Mouse (Mus musculus) T-helper 1 cell (primary cell): ENCODE data around the gene Ilf3.

ENCODE experiments used
- in situ Hi-C: fragments of 300-600 bp; cut with MboI, MseI; formaldehyde crosslinking; loops from one replicate; pipeline ENCODE4 v1.15.1; 2025; ENCODE audit warnings: high pct_unique_total_duplicates

Gene Ilf3

GRCm38 (mm10) chr9:21435777-21436635 is 68.3 kb downstream of the Ilf3 start:
- in situ Hi-C loops = no loop called here

GRCm38 (mm10) chr9:21437577-21437976 is 69.9 kb downstream of the Ilf3 start:
- in situ Hi-C loops = no loop called here

DNA sequence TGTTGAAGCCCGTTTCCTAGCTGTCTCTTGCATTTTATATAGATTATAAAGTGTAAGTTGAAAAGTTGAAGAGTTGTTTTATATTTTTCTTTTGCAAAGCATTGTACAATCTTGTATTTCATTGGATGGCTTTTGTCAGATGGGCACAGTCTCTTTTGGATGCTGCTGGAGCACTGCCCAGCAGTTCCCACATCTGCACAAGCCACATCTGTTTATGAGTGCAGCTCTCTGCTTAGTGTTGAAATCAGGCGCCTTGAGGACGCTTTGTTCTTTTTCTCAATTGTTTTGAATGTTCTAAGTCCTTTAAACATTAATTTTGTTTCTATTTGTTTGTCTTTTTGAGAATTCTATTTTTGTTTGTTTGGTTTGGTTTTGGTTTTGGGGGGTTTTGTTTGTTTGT is 70.5 kb downstream of the Ilf3 start:
- in situ Hi-C loops = no loop called here

DNA sequence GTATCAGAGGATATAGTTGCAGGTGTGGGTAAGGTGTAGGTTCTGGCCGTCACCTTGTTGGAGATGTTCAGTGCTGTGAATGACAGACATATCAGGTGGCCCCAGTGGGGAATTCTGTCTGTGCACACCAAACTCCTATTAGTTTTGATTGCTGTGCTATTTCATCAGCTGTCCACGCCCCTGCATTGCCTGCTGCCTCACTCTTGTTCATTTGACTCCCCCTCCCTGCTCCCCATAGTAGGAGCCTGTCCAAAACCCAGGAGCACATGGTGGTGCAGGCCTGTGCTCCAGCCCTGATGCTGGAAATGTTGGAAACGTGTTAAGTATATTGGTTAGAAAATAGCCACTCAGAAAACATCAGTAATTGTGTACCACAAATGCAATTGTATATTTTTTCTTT is 71.8 kb downstream of the Ilf3 start:
- in situ Hi-C loops = no loop called here

DNA sequence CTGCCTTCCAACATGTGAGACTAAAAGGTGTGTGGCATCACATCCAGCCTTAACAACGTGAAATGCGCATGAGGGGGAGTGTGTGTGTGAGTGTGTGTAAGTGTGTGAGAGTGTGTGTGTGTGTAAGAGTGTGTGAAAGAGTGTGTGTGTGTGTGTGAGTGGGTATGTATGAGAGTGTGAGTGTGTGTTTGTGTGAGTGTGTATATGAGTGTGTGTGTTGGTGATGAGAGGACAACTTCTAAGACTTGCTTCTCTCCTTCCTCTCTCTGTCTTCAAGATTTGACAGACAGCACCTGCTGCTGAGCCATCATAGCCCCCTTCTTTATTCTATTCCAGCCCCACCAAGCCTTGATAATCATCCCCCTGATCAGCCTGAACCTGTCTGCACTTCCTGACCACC is 72.2 kb downstream of the Ilf3 start:
- in situ Hi-C loops = no loop called here

DNA sequence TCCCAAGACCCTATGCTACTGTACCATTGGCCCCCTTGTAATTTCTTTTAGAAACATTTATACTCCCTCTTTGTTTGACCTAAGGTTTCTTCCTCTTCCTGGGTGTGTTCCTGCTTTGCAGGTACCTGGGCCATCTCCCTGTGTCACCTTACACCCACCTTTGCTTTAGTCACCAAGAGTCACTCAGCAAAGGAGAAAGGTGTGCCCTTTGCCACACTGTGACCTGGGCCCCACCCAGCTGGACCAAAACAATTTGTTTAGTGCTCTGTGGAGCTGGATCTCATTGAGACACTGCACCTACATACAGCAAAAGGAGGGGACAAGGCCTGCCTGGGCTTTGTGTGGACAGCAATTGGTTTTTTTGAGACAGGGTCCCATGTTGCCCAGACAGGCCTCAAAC is 72.7 kb downstream of the Ilf3 start:
- in situ Hi-C loops = no loop called here

GRCm38 (mm10) chr9:21443853-21444252 is 76.2 kb downstream of the Ilf3 start:
- in situ Hi-C loops = no loop called here

GRCm38 (mm10) chr9:21444574-21444973 is 76.9 kb downstream of the Ilf3 start:
- in situ Hi-C loops = no loop called here

- in situ Hi-C loops = no loop called here
These were observed 77.5 kb downstream of the Ilf3 start for GRCm38 (mm10) chr9:21445081-21445744.

GRCm38 (mm10) chr9:21447778-21448177 is 80.1 kb downstream of the Ilf3 start:
- in situ Hi-C loops = no loop called here

- in situ Hi-C loops = no loop called here
These were observed 82.0 kb downstream of the Ilf3 start for GRCm38 (mm10) chr9:21449710-21450109.

DNA sequence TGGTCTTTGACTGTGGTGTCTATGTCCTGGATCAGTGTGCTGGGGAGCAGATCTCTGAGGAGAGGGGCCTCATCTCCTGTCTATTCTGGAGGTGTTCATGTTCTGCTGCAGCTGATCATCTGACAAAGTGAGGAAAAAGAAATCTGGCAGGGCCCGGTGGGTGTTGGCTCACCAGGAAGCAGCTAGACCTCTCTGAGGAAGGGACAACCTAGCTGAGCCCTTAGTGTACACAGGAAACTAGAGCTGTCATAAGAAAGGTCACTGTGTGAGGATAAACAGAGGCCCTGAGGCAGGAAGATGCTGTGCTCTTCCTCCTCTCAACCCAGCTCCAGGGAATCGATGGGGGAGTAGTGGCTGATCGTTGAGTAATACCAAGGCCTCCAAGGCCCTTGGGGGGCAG is 82.6 kb downstream of the Ilf3 start:
- in situ Hi-C loops = no loop called here

GRCm38 (mm10) chr9:21451391-21451790 is 83.7 kb downstream of the Ilf3 start:
- in situ Hi-C loops = no loop called here

GRCm38 (mm10) chr9:21451870-21452269 is 84.2 kb downstream of the Ilf3 start:
- in situ Hi-C loops = no loop called here

GRCm38 (mm10) chr9:21453003-21453402 is 85.3 kb downstream of the Ilf3 start:
- in situ Hi-C loops = no loop called here

GRCm38 (mm10) chr9:21453459-21453858 is 85.8 kb downstream of the Ilf3 start:
- in situ Hi-C loops = no loop called here

DNA sequence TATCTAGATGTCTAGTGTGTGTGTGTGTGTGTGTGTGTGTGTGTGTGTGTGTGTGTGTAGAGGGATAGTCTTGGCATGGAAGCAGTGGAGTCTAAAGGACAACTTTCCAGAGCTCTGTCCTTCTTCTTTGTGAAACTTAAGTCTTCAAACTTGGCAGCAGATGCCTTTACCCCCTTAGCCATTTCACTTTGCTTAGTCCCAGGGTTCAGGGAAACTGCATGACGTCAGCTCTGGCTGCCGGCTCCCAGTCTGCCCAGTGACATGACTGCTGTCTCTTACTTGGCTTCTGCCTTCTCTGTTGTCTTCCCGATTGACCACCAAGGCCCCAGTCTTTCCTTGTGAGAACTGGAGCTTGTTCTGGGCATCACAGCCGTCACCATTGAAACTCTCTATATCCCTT is 86.9 kb downstream of the Ilf3 start:
- in situ Hi-C loops = no loop called here
